8 mouse cellular contexts compared by ENCODE assay signal in the genomic region with DNA sequence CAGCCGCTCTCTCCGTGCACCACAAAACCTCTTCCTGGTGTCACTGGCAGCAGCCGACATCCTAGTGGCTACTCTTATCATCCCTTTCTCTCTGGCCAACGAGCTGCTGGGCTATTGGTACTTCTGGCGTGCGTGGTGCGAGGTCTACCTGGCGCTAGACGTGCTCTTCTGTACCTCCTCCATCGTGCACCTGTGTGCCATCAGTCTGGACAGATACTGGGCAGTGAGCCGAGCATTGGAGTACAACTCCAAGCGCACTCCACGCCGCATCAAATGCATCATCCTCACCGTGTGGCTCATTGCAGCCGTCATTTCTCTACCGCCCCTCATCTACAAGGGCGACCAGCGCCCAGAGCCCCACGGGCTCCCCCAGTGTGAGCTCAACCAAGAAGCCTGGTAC. TPM values are rescaled to one million over a fixed set of nuclear protein-coding genes. Genes with fewer than 3 reads are reported as not detected.
DNase-seq lines count a peak whose midpoint lies in the region; ATAC-seq and TF ChIP-seq lines count a peak whose summit lies in the region.

No protein-coding gene starts in this region.

- H3K9ac ChIP-seq in lung, embryonic 15.5 days: no peak overlapping the region
- peak overlapping the region; percentile 58; the same call in 1 of the 2 replicates for H3K9ac ChIP-seq in limb, embryonic 13.5 days

- H3K4me3 ChIP-seq in lung, embryonic 15.5 days: peak overlapping the region; percentile 41
- H3K4me3 ChIP-seq in hindbrain, embryonic 10.5 days: peak overlapping the region; percentile 50
- peak overlapping the region; percentile 49 for H3K4me3 ChIP-seq in limb, embryonic 13.5 days
- H3K4me3 ChIP-seq in olfactory bulb, adult 2 months (ENCODE audit: insufficient read depth, low read depth, low read length): 0 out of 2 replicates have a peak overlapping the region, but pooled peaks have one; percentile 28

- no peaks in the 10 kb centered on the region for H3K36me3 ChIP-seq in lung, embryonic 15.5 days
- no peaks in the 10 kb centered on the region for H3K36me3 ChIP-seq in hindbrain, embryonic 10.5 days
- no peaks in the 10 kb centered on the region for H3K36me3 ChIP-seq in limb, embryonic 13.5 days

- H3K4me1 ChIP-seq in lung, embryonic 15.5 days: peaks cover 16% of the 10 kb centered on the region
- peaks cover 25% of the 10 kb centered on the region for H3K4me1 ChIP-seq in hindbrain, embryonic 10.5 days (replicated peaks)
- H3K4me1 ChIP-seq in limb, embryonic 13.5 days: peaks cover 14% of the 10 kb centered on the region
- H3K4me1 ChIP-seq in olfactory bulb, adult 2 months (ENCODE audit: control insufficient read depth, insufficient read depth, low read length): peaks cover 17% of the 10 kb centered on the region

- DNase-seq in lung, adult 18-20 months: no peak
- no peak for DNase-seq in hindbrain, embryonic 10.5 days (ENCODE audit: low spot score)
- DNase-seq in layer of hippocampus, adult 11-12 months (ENCODE audit: low spot score): no peak
- DNase-seq in ovary, adult 18-20 months (ENCODE audit: low spot score): no peak
- DNase-seq in thymus, postnatal 14 days: no peak

- peaks cover 75% of the 10 kb centered on the region for H3K27me3 ChIP-seq in lung, embryonic 15.5 days
- peaks cover 79% of the 10 kb centered on the region for H3K27me3 ChIP-seq in hindbrain, embryonic 10.5 days (ENCODE audit: insufficient read depth, poor library complexity, severe bottlenecking)
- peaks cover 84% of the 10 kb centered on the region for H3K27me3 ChIP-seq in limb, embryonic 13.5 days

- TF ChIP-seq CTCF in olfactory bulb, adult 2 months (IDR thresholded peaks at IDR 0.05; ENCODE audit: insufficient read depth, low read depth, low read length): no peak

- no peaks in the 10 kb centered on the region for H3K9me3 ChIP-seq in lung, embryonic 15.5 days
- no peaks in the 10 kb centered on the region for H3K9me3 ChIP-seq in hindbrain, embryonic 10.5 days
- no peaks in the 10 kb centered on the region for H3K9me3 ChIP-seq in limb, embryonic 13.5 days

- 5% methylated on average over 20 of the region's 20 CpGs for WGBS in lung, embryonic 15.5 days
- WGBS in hindbrain, embryonic 10.5 days: 8% methylated on average over 20 of the region's 20 CpGs
- WGBS in limb, embryonic 13.5 days: 5% methylated on average over 20 of the region's 20 CpGs
- WGBS in olfactory bulb, adult 2 months: 5% methylated on average over 20 of the region's 20 CpGs

- ATAC-seq in lung, embryonic 15.5 days (ENCODE audit: borderline replicate concordance, extremely low read depth, low FRiP score, low TSS enrichment): no peak
- no peak for ATAC-seq in limb, embryonic 13.5 days (ENCODE audit: low FRiP score, low read depth)

- H3K27ac ChIP-seq in lung, embryonic 15.5 days: no peak overlapping the region
- no peak overlapping the region for H3K27ac ChIP-seq in hindbrain, embryonic 10.5 days
- H3K27ac ChIP-seq in limb, embryonic 13.5 days: no peak overlapping the region
- no peak overlapping the region for H3K27ac ChIP-seq in olfactory bulb, adult 2 months (ENCODE audit: insufficient read depth, low read depth, low read length)

- TF ChIP-seq POLR2A in olfactory bulb, adult 2 months (IDR thresholded peaks at IDR 0.05; ENCODE audit: insufficient read depth, low read depth, low read length): no peak

- peak overlapping the region; percentile 74 for H3K4me2 ChIP-seq in lung, embryonic 15.5 days
- H3K4me2 ChIP-seq in limb, embryonic 13.5 days (replicated peaks): peak overlapping the region; percentile 81

RNA-seq across cellular contexts. Expression of a gene that starts 0.7 kb away (rescaled TPM):
- polyA plus RNA-seq in lung, embryonic 15.5 days (2015; fragmentation: Nextera tagmentation; extraction: Ambion mirVana): 0.18 and 0.41 TPM in 2 replicates
- 2.3 and 3.0 TPM in 2 replicates for polyA plus RNA-seq in hindbrain, embryonic 10.5 days (2016; fragmentation: Nextera tagmentation; extraction: Ambion mirVana)
- polyA plus RNA-seq in limb, embryonic 13.5 days (2015; fragmentation: Nextera tagmentation; extraction: Ambion mirVana): 0.45 and 0.56 TPM in 2 replicates
- not detected in 2 replicates for polyA plus RNA-seq in olfactory bulb, adult 2 months (2012; ENCODE audit: insufficient read depth, insufficient read length, low replicate concordance, missing spikeins)

RNA-seq across cellular contexts. Expression of a gene that starts 25.3 kb away (rescaled TPM):
- not detected in 2 replicates for polyA plus RNA-seq in lung, embryonic 15.5 days (2015; fragmentation: Nextera tagmentation; extraction: Ambion mirVana)
- polyA plus RNA-seq in hindbrain, embryonic 10.5 days (2016; fragmentation: Nextera tagmentation; extraction: Ambion mirVana): not detected in 2 replicates
- 0.06 and 0.14 TPM in 2 replicates for polyA plus RNA-seq in limb, embryonic 13.5 days (2015; fragmentation: Nextera tagmentation; extraction: Ambion mirVana)
- not detected in 2 replicates for polyA plus RNA-seq in olfactory bulb, adult 2 months (2012; ENCODE audit: insufficient read depth, insufficient read length, low replicate concordance, missing spikeins)

RNA-seq across cellular contexts. Expression of a gene that starts 27.7 kb away (rescaled TPM):
- polyA plus RNA-seq in lung, embryonic 15.5 days (2015; fragmentation: Nextera tagmentation; extraction: Ambion mirVana): 13.0 and 13.1 TPM in 2 replicates
- polyA plus RNA-seq in hindbrain, embryonic 10.5 days (2016; fragmentation: Nextera tagmentation; extraction: Ambion mirVana): 5.2 and 5.7 TPM in 2 replicates
- 4.4 and 4.6 TPM in 2 replicates for polyA plus RNA-seq in limb, embryonic 13.5 days (2015; fragmentation: Nextera tagmentation; extraction: Ambion mirVana)
- polyA plus RNA-seq in olfactory bulb, adult 2 months (2012; ENCODE audit: insufficient read depth, insufficient read length, low replicate concordance, missing spikeins): not detected in 2 replicates
